In genomic region chr4:116176543-116176988, GRCm38 (mm10) we compare ENCODE assay signal across 8 mouse cellular contexts. TPM values are rescaled to one million over a fixed set of nuclear protein-coding genes. Genes with fewer than 3 reads are reported as not detected.
A peak's percentile ranks its signal among the peaks of the same experiment; 100 is the strongest.
DNase-seq lines count a peak whose midpoint lies in the region; ATAC-seq and TF ChIP-seq lines count a peak whose summit lies in the region.

No protein-coding gene starts in this region.

- peak overlapping the region; percentile 80 for H3K27ac ChIP-seq in layer of hippocampus, adult 2 months
- peak overlapping the region; percentile 96 for H3K27ac ChIP-seq in lung, embryonic 15.5 days

- TF ChIP-seq CTCF in layer of hippocampus, adult 2 months (conservative IDR thresholded peaks at IDR 0.05) = no peak

- H3K4me1 ChIP-seq in lung, embryonic 15.5 days = peaks cover 35% of the 10 kb centered on the region

- H3K9ac ChIP-seq in lung, embryonic 15.5 days = peak overlapping the region; percentile 14; the same call in 1 of the 2 replicates

- H3K27me3 ChIP-seq in lung, embryonic 15.5 days = no peaks in the 10 kb centered on the region

- H3K36me3 ChIP-seq in lung, embryonic 15.5 days = no peaks in the 10 kb centered on the region

- peak overlapping the region; percentile 52 for H3K4me2 ChIP-seq in lung, embryonic 15.5 days

- peak; percentile 68 for ATAC-seq in cerebellum, adult (ENCODE audit: insufficient number of reproducible peaks, low FRiP score, low TSS enrichment)
- ATAC-seq in lung, embryonic 15.5 days (ENCODE audit: borderline replicate concordance, extremely low read depth, low FRiP score, low TSS enrichment) = peak; percentile 92

- no peaks in the 10 kb centered on the region for H3K9me3 ChIP-seq in lung, embryonic 15.5 days

- WGBS in lung, embryonic 15.5 days = 14% methylated on average over 10 of the region's 10 CpGs

- intact Hi-C loops in heart, postnatal 36 days (cut with DNase I) = loop anchor here (2.0 kb wide), 1 partner anchor 16 kb away; no protein-coding TSS in a partner anchor

- H3K4me3 ChIP-seq in layer of hippocampus, adult 2 months = peak overlapping the region; percentile 44
- H3K4me3 ChIP-seq in lung, embryonic 15.5 days = peak overlapping the region; percentile 25

- DNase-seq in B cell, adult 2 months = peak; percentile 31 to 35
- peak; percentile 59 for DNase-seq in forelimb bud, embryonic 11.5 days (ENCODE audit: low read depth, low spot score)
- peak; percentile 64 to 70 for DNase-seq in heart, postnatal 36 days
- DNase-seq in layer of hippocampus, adult 2 months (ENCODE audit: low spot score in 2 of 2) = peak; percentile 57 to 63
- peak; percentile 57 for DNase-seq in ovary, postnatal 14 days (ENCODE audit: low spot score)
- DNase-seq in urinary bladder, postnatal 10 days (ENCODE audit: low spot score) = peak; percentile 49

RNA-seq across cellular contexts. Expression of gene Gm49337, which starts 3.4 kb away (rescaled TPM):
- not detected for total RNA-seq in heart, postnatal 36 days (2021)
- 1 to 10 TPM in 1 of 2 experiments, not detected in 1; 3.2 TPM for total RNA-seq in layer of hippocampus, adult 2 months (2021)
- not detected in 2 replicates for polyA plus RNA-seq in lung, embryonic 15.5 days (2015; fragmentation: Nextera tagmentation; extraction: Ambion mirVana)

RNA-seq across cellular contexts. Expression of gene 1700042G07Rik, which starts 3.4 kb away (rescaled TPM):
- total RNA-seq in heart, postnatal 36 days (2021) = not detected
- not detected for total RNA-seq in layer of hippocampus, adult 2 months (2021)
- not detected in 2 replicates for polyA plus RNA-seq in lung, embryonic 15.5 days (2015; fragmentation: Nextera tagmentation; extraction: Ambion mirVana)

RNA-seq across cellular contexts. Expression of gene Tspan1, which starts 9.2 kb away (rescaled TPM):
- total RNA-seq in heart, postnatal 36 days (2021) = not detected
- under 1 TPM in 1 of 2 experiments, not detected in 1; 0.33 TPM for total RNA-seq in layer of hippocampus, adult 2 months (2021)
- polyA plus RNA-seq in lung, embryonic 15.5 days (2015; fragmentation: Nextera tagmentation; extraction: Ambion mirVana) = 10.6 and 13.3 TPM in 2 replicates

RNA-seq across cellular contexts. Expression of gene Lurap1, which starts 25.4 kb away (rescaled TPM):
- total RNA-seq in heart, postnatal 36 days (2021) = 1 to 10 TPM; 4.6 to 5.1 TPM
- total RNA-seq in layer of hippocampus, adult 2 months (2021) = 10 to 100 TPM; 23.4 to 25.8 TPM
- 2.8 and 3.3 TPM in 2 replicates for polyA plus RNA-seq in lung, embryonic 15.5 days (2015; fragmentation: Nextera tagmentation; extraction: Ambion mirVana)

RNA-seq across cellular contexts. Expression of gene Pik3r3, which starts 44.9 kb away (rescaled TPM):
- 10 to 100 TPM in 1 of 2 experiments, 1 to 10 TPM in 1; 9.8 to 10.6 TPM for total RNA-seq in heart, postnatal 36 days (2021)
- 10 to 100 TPM; 31.3 to 33.8 TPM for total RNA-seq in layer of hippocampus, adult 2 months (2021)
- 24.5 and 24.6 TPM in 2 replicates for polyA plus RNA-seq in lung, embryonic 15.5 days (2015; fragmentation: Nextera tagmentation; extraction: Ambion mirVana)

Comparison
In these comparisons a context has a peak if more than half of its experiments do, and no peak if none do; other contexts are left out.
1. Peak in every context shown above with its lines: DNase-seq, ATAC-seq, H3K4me3 ChIP-seq and H3K27ac ChIP-seq.